ENCODE assay signal across 8 mouse cellular contexts in the genomic region with DNA sequence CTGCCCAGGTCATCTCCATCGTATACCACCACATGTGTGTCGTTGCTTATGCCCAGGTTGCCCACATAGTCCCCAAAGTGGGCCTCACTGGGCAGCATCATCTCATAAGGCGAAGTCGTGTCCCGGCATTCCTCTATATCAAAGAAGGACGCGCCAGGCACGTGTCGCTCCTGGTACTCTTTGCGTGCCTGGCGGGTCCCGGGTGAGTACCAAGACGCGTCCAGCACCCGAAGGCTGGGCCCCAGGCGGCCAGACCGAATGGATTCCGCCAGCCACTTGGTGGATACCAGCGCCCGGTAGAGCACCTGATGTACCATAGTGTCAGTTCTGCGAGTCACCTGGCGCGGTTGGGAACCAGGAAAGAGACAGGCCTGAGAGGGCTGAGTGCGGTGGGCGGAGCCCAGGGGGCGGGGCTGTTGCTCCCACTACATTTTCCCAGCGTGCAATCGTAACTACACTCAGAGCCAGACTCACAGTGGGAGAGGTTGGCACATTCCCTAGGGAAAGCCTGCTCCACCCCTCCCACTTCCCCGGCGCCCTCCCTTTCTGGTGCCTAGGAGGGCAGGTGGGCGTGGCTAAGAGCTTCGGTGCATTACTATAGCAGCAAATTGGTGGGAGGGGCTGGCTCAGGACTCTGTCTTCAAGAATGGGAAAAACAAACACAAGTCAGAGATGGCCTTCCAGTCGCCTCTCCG. TPM values are rescaled to one million over a fixed set of nuclear protein-coding genes. Genes with fewer than 3 reads are reported as not detected.
DNase-seq lines count a peak whose midpoint lies in the region; TF ChIP-seq lines count a peak whose summit lies in the region.

A gene (minus strand): TSS at position 391 of the 695 bp plus-strand sequence.

- peak; percentile 84 to 91 for DNase-seq in adrenal gland, adult 18-20 months (ENCODE audit: low spot score in 2 of 2)
- peak; percentile 91 for DNase-seq in embryo, embryonic 10.5 days (ENCODE audit: low spot score)
- DNase-seq in gastrocnemius, postnatal 10 days, result peak; percentile 80
- DNase-seq in hindlimb bud, embryonic 11.5 days (ENCODE audit: extremely low spot score, low read depth, low spot score), result peak; percentile 33
- DNase-seq in left cerebral cortex, adult 2 months (ENCODE audit: extremely low spot score in 1 of 2, low spot score in 2 of 2), result peak; percentile 81 to 88
- DNase-seq in right cerebral cortex, adult 2 months (ENCODE audit: low spot score in 2 of 2), result peak; percentile 78 to 88
- peak; percentile 59 for DNase-seq in urinary bladder, postnatal 10 days (ENCODE audit: low spot score)

- peak within 1 kb of the TSS; percentile 97 for H3K27ac ChIP-seq in left cerebral cortex, adult 2 months
- peak within 1 kb of the TSS; percentile 97 for H3K27ac ChIP-seq in macrophage

- H3K79me2 ChIP-seq in macrophage (ENCODE audit: inconsistent target), result no peaks in the 10 kb centered on the region

- intact Hi-C loops in left cerebral cortex, adult 2 months (cut with DNase I), result loop anchor here (1.0 to 5.0 kb wide), 2 partner anchors 21 to 38 kb away; no protein-coding TSS in a partner anchor

- H3K4me3 ChIP-seq in left cerebral cortex, adult 2 months, result peak within 1 kb of the TSS; percentile 76
- peak within 1 kb of the TSS; percentile 84 for H3K4me3 ChIP-seq in macrophage (ENCODE audit: inconsistent target)

- 7% methylated on average over 34 of the region's 34 CpGs for WGBS in macrophage (ENCODE audit: missing documents)

- no peak for TF ChIP-seq CTCF in left cerebral cortex, adult 2 months (IDR thresholded peaks at IDR 0.05)

- H3K36me3 ChIP-seq in macrophage (ENCODE audit: inconsistent target), result no peaks in the 10 kb centered on the region

RNA-seq across cellular contexts. Expression of the gene that starts here (rescaled TPM):
- 100 to 1,000 TPM; 207 to 261 TPM for total RNA-seq in adrenal gland, adult 18-20 months (2021)
- 10 to 100 TPM; 18.0 to 23.3 TPM for total RNA-seq in gastrocnemius, postnatal 10 days (2021)
- total RNA-seq in left cerebral cortex, adult 2 months (2021), result 10 to 100 TPM; 29.0 to 30.1 TPM
- total RNA-seq in macrophage (2018; cell fraction: chromatin; rRNA removed), result 1 to 10 TPM in 13 of 26 experiments, under 1 TPM in 11, not detected in 2; 0.26 to 5.8 (median 1.1) TPM
- total RNA-seq in macrophage (2018; cell fraction: cytosol; rRNA removed), result 10 to 100 TPM in 5 of 26 experiments, 1 to 10 TPM in 21; 2.1 to 12.1 (median 5.5) TPM
- total RNA-seq in macrophage (2018; cell fraction: nucleus; rRNA removed), result 1 to 10 TPM in 23 of 26 experiments, under 1 TPM in 2, not detected in 1; 0.47 to 8.9 (median 2.2) TPM
- polyA plus RNA-seq in macrophage (2018), result 4.4 to 12.5 TPM (median 7.0 TPM) in 3 replicates

Comparison
In these comparisons a context has a peak if more than half of its experiments do, and no peak if none do; other contexts are left out.
1. Peak in every context shown above with its lines: DNase-seq, H3K4me3 ChIP-seq and H3K27ac ChIP-seq.
2. RNA of the gene that starts here (total RNA-seq): 207 to 261 TPM in adrenal gland, adult 18-20 months; 29.0 to 30.1 TPM in left cerebral cortex, adult 2 months and 18.0 to 23.3 TPM in gastrocnemius, postnatal 10 days; every median in the first group is over 4 times any median in the second.
3. DNase-seq: peak in every context shown above with its lines; median percentile 91 in embryo, embryonic 10.5 days; 88 in adrenal gland, adult 18-20 months; 84 in left cerebral cortex, adult 2 months; 83 in right cerebral cortex, adult 2 months; 80 in gastrocnemius, postnatal 10 days; 59 in urinary bladder, postnatal 10 days; 33 in hindlimb bud, embryonic 11.5 days.